Mouse (Mus musculus) liver, embryonic 14.5 days (tissue): ENCODE data around the gene Mctp1.

Experiments
- CTCF ChIP-seq: IDR thresholded peaks from 2 replicates; pipeline ENCODE4 v1.5.1; 2016; ENCODE audit warnings: antibody characterized with exemption, low read depth, control low read depth
- EP300 ChIP-seq: IDR thresholded peaks from 2 replicates; pipeline ENCODE4 v1.6.1; 2016; ENCODE audit warnings: antibody characterized with exemption, low read depth

DNA sequence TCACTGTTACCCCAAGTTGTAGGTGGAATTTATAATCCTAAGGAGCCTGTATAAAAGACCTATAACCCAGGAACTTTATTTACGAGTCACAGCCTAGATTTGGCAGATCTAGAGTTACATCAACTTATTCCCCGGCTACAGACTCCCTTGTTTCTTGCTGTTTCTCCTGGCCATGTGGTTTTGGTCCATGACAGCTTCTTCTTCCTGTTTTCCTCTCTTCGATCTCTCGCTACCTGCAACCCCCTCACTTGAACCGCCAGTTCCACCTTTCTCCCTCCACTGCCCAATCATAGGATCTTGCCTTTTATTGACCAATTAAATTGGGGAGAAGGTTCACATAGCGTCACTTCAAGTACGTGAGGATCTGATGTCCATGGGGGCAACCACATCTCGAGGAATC lies 176.6 kb downstream of the Mctp1 start:
- TF ChIP-seq CTCF = no peak
- no peak for TF ChIP-seq EP300
